Mouse (Mus musculus): ENCODE data around the gene Zfp334. TPM values are rescaled to one million over a fixed set of nuclear protein-coding genes. Genes with fewer than 3 reads are reported as not detected.

Gene Zfp334
- polyA plus RNA-seq, 1 experiment from 2014 or later = 3.6 TPM

DNA sequence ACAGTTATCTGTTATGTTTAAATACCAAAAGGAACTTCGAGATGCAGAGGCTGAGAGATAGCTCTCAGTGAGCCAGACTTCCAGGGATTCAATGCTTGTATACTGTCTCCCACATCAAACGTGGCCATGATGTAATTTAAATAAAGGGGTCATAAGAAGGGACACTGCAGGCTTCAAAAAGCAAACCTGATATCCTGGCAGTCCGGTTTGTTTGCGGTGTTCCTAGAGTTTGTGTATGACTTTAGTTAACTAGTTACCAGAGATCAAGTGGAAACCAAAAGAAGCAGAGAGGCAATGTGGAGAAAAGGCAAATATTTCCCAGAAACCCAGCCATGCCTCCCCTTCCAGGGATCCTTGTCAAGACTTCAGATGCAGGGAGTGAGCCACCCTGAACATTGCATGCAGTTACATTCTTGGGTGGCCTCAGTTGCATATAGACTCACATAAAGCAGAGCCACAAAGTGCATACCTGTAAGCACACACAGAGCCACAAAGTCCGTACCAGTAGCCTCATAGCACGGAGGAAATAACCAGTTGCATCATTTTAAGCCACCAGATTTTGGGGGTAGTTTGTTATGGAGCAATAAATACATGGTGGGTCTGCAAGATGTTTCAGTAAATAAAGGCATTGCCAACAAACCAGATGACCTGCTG, 1.4 kb upstream of the Zfp334 start:
- WGBS = 62% methylated on average over 6 of the region's 6 CpGs
- Histone ChIP-seq H3K4me2 (ENCODE audit: low read depth, low read length) (no peak overlapping the region), H3K9me3 (ENCODE audit: control insufficient read depth, low read length) (no peaks in the 10 kb centered on the region), H3K4me3 (ENCODE audit: low read length) (no peak overlapping the region), H3K9ac (ENCODE audit: low read depth, low read length) (no peak overlapping the region), H3K27me3 (replicated peaks; ENCODE audit: control insufficient read depth, insufficient read depth, low read length) (no peaks in the 10 kb centered on the region), H3K36me3 (ENCODE audit: control insufficient read depth, insufficient read depth, low read length) (peaks cover 3% of the 10 kb centered on the region; the same call in 1 of the 2 replicates), H3K4me1 (ENCODE audit: control insufficient read depth, insufficient read depth, low read length) (peaks cover 5% of the 10 kb centered on the region; the same call in 1 of the 2 replicates), H3K27ac (ENCODE audit: low read length) (no peak overlapping the region)
- no peak for ATAC-seq

DNA sequence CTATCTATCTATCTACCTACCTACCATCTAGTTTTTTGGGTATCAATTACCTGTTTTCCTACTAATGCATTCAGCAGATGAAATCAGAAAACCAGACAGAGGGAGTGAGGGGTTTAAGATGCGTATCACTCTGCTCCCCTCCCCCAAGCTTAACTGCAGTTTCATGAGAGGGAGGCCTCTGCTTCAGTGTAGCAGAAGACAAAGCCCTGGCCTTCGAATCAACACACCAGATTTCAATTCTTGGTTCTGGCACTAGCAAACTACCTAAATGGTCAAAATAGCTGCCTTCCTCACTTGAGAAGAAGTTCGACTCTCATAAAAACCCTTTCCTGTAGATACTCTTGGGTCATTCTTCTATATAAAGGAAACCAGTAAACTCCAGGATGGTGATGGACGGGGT, 689 bp downstream of the Zfp334 start:
- Histone ChIP-seq H3K9me3 (ENCODE audit: control insufficient read depth, low read length) (no peaks in the 10 kb centered on the region), H3K9ac (ENCODE audit: low read depth, low read length) (peak overlapping the region; percentile 92), H3K4me1 (ENCODE audit: control insufficient read depth, insufficient read depth, low read length) (peaks cover 5% of the 10 kb centered on the region; the same call in 1 of the 2 replicates), H3K4me2 (ENCODE audit: low read depth, low read length) (peak overlapping the region; percentile 63), H3K36me3 (ENCODE audit: control insufficient read depth, insufficient read depth, low read length) (peaks cover 8% of the 10 kb centered on the region), H3K4me3 (ENCODE audit: low read length) (peak overlapping the region; percentile 67), H3K27me3 (replicated peaks; ENCODE audit: control insufficient read depth, insufficient read depth, low read length) (no peaks in the 10 kb centered on the region), H3K27ac (ENCODE audit: low read length) (peak overlapping the region; percentile 80; the same call in 1 of the 2 replicates)
- 12% methylated on average over 4 of the region's 4 CpGs for WGBS
- no peak for ATAC-seq

DNA sequence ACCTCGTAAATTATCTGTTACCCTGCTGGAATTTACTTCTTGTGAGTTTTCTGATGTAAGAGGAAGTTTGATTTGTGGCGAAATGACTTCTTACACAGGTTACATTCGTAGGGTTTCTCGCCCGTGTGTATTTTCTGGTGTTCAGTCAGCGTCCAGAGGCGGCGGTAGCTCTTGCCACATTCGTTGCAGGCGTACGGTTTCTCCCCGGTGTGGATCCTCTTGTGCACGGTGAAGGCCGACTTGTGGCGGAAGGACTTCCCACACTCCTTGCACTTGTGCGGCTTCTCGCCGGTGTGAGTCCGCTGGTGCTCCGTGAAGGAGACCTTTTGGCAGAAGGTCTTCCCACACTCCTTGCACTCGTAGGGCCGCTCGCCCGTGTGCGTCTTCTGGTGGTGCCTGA, 8.0 kb downstream of the Zfp334 start:
- ATAC-seq = no peak
- WGBS = 96% methylated on average over 25 of the region's 25 CpGs
- Histone ChIP-seq H3K9me3 (ENCODE audit: control insufficient read depth, low read length) (no peaks in the 10 kb centered on the region; the same call in 1 of the 2 replicates), H3K27me3 (replicated peaks; ENCODE audit: control insufficient read depth, insufficient read depth, low read length) (no peaks in the 10 kb centered on the region), H3K4me1 (ENCODE audit: control insufficient read depth, insufficient read depth, low read length) (no peaks in the 10 kb centered on the region), H3K36me3 (ENCODE audit: control insufficient read depth, insufficient read depth, low read length) (peaks cover 40% of the 10 kb centered on the region), H3K27ac (ENCODE audit: low read length) (no peak overlapping the region), H3K4me3 (ENCODE audit: low read length) (no peak overlapping the region), H3K4me2 (ENCODE audit: low read depth, low read length) (no peak overlapping the region), H3K9ac (ENCODE audit: low read depth, low read length) (no peak overlapping the region)

DNA sequence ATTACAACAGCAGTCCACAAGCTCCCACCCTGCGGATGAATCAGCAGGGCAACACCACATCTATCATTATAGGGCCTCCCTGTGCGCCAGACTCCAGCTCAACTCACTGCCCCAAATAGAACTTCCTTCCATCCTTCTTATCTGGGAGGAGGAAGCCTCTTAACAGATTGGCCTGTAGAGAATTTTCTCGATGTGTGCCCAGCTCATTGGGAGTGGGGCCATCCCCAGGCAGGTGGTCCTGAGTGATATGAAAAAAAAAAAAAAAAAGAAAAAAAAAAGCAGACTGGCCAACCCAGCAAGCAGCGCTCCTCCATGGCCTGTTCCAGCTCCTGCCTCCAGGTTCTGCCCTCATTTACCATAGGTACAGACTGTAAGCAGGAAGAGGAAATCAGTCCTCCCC, 12.1 kb downstream of the Zfp334 start:
- Histone ChIP-seq H3K27ac (ENCODE audit: low read length) (no peak overlapping the region), H3K4me2 (ENCODE audit: low read depth, low read length) (no peak overlapping the region), H3K9me3 (ENCODE audit: control insufficient read depth, low read length) (no peaks in the 10 kb centered on the region; the same call in 1 of the 2 replicates), H3K4me3 (ENCODE audit: low read length) (no peak overlapping the region), H3K4me1 (ENCODE audit: control insufficient read depth, insufficient read depth, low read length) (no peaks in the 10 kb centered on the region), H3K27me3 (replicated peaks; ENCODE audit: control insufficient read depth, insufficient read depth, low read length) (no peaks in the 10 kb centered on the region), H3K36me3 (ENCODE audit: control insufficient read depth, insufficient read depth, low read length) (peaks cover 21% of the 10 kb centered on the region), H3K9ac (ENCODE audit: low read depth, low read length) (no peak overlapping the region)
- no peak for ATAC-seq
- WGBS = 75% methylated on average over 4 of the region's 4 CpGs

DNA sequence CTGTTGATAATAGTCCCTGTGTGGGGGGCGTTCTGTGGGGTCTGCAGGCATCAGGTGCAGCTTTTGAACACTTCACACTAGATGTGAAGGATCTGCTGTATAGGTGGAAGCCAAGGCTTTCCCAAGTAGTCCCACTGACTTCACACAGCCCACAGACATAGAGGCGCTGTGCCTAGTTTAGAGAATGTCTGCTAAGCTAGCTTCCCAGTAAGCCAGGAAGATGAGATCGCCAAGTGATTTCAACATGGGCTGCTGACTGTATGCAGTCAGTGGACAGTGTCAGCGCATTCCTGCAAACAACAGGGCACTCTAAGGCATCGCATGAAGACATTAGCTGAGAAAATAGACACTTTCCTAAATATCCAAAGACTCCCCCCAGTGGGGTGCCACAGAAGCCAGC, 12.6 kb downstream of the Zfp334 start:
- no peaks in the 10 kb centered on the region for H3K4me1 ChIP-seq (ENCODE audit: control insufficient read depth, insufficient read depth, low read length)
- 91% methylated on average over 5 of the region's 5 CpGs for WGBS
- no peak for ATAC-seq
- peaks cover 15% of the 10 kb centered on the region for H3K36me3 ChIP-seq (ENCODE audit: control insufficient read depth, insufficient read depth, low read length)
- no peak overlapping the region for H3K9ac ChIP-seq (ENCODE audit: low read depth, low read length)
- H3K27me3 ChIP-seq (replicated peaks; ENCODE audit: control insufficient read depth, insufficient read depth, low read length) = no peaks in the 10 kb centered on the region
- H3K9me3 ChIP-seq (ENCODE audit: control insufficient read depth, low read length) = no peaks in the 10 kb centered on the region
- no peak overlapping the region for H3K4me2 ChIP-seq (ENCODE audit: low read depth, low read length)
- H3K27ac ChIP-seq (ENCODE audit: low read length) = no peak overlapping the region
- no peak overlapping the region for H3K4me3 ChIP-seq (ENCODE audit: low read length)

DNA sequence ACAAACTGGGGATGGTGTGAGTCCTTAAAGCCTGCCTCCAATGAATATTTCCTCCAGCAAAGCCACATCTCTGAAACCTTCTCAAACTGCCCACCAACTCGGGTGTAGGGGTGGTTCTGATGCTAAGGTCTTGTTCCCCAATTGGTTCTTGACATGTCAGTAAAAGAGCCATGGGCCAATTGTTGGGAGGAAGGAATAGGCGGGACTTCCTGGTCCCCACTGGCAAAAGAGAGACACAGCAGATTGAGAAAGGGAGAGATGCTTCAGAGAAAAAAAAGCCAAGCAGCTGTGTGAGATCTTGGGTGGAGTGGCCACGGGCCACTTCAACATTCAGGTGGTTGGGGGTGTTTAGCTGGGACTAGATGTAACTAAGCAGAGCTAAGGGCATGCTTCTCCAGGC, 17.0 kb downstream of the Zfp334 start:
- Histone ChIP-seq H3K4me3 (ENCODE audit: low read length) (no peak overlapping the region), H3K27me3 (replicated peaks; ENCODE audit: control insufficient read depth, insufficient read depth, low read length) (0 out of 2 replicates have a peak, but pooled peaks cover 9% of the 10 kb centered on the region), H3K27ac (ENCODE audit: low read length) (no peak overlapping the region), H3K9ac (ENCODE audit: low read depth, low read length) (no peak overlapping the region), H3K4me2 (ENCODE audit: low read depth, low read length) (no peak overlapping the region), H3K4me1 (ENCODE audit: control insufficient read depth, insufficient read depth, low read length) (peaks cover 13% of the 10 kb centered on the region), H3K9me3 (ENCODE audit: control insufficient read depth, low read length) (no peaks in the 10 kb centered on the region), H3K36me3 (ENCODE audit: control insufficient read depth, insufficient read depth, low read length) (no peaks in the 10 kb centered on the region; the same call in 1 of the 2 replicates)
- 18% methylated on average over 3 of the region's 3 CpGs for WGBS
- no peak for ATAC-seq

DNA sequence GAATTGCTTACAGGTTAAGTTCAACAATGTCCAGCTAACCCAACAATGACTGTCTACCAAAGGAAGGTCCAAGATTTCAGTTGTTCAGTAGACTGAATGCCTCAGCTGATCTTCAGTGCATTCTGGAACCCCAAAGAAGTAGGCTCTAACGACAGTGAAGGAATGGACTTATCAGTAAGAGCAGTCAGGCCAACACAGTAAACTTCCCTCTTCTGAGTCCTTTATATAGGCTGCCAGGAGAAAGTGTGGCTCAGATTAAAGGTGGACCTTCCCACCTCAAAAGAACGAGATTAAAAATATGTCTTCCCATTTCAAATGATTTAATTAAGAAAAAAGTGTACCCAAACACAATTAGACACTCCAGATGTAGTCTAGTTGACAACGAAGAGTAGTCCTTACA, 17.7 kb downstream of the Zfp334 start:
- 76% methylated on average over 3 of the region's 3 CpGs for WGBS
- no peaks in the 10 kb centered on the region for H3K9me3 ChIP-seq (ENCODE audit: control insufficient read depth, low read length)
- H3K36me3 ChIP-seq (ENCODE audit: control insufficient read depth, insufficient read depth, low read length) = no peaks in the 10 kb centered on the region; the same call in 1 of the 2 replicates
- H3K27ac ChIP-seq (ENCODE audit: low read length) = no peak overlapping the region
- no peak overlapping the region for H3K9ac ChIP-seq (ENCODE audit: low read depth, low read length)
- no peak overlapping the region for H3K4me2 ChIP-seq (ENCODE audit: low read depth, low read length)
- 0 out of 2 replicates have a peak, but pooled peaks cover 9% of the 10 kb centered on the region for H3K27me3 ChIP-seq (replicated peaks; ENCODE audit: control insufficient read depth, insufficient read depth, low read length)
- no peak for ATAC-seq
- peaks cover 13% of the 10 kb centered on the region for H3K4me1 ChIP-seq (ENCODE audit: control insufficient read depth, insufficient read depth, low read length)
- no peak overlapping the region for H3K4me3 ChIP-seq (ENCODE audit: low read length)

DNA sequence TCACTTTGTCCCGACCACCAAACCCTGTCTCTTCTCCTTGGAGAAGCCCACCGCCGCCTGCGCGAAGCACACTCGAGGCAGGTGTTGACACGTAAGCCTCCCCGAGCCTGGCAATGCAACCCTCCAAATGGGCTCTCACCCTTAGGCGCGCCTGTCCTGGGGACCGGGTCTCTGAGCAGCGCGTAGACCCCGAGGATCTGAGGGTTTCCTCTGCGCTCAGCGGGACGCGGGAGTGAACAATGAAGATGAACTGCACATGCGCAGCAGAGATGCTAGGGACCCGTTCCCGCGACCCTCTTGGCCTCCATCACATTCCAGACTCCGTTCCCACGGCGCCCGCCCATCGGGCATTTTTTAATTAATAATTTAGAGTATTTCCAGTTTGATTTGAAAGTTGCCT, 19.6 kb downstream of the Zfp334 start, which contains the start of gene Zfp663:
Gene Zfp663, minus strand, starts transcription at position 234 of the 400 bp plus-strand sequence.
- Histone ChIP-seq H3K27ac (ENCODE audit: low read length) (no peak within 1 kb of the TSS), H3K4me1 (ENCODE audit: control insufficient read depth, insufficient read depth, low read length) (peaks cover 13% of the 10 kb centered on the region), H3K36me3 (ENCODE audit: control insufficient read depth, insufficient read depth, low read length) (no peaks in the 10 kb centered on the region), H3K9me3 (ENCODE audit: control insufficient read depth, low read length) (no peaks in the 10 kb centered on the region), H3K9ac (ENCODE audit: low read depth, low read length) (no peak within 1 kb of the TSS; the same call in 1 of the 2 replicates), H3K27me3 (replicated peaks; ENCODE audit: control insufficient read depth, insufficient read depth, low read length) (peaks cover 9% of the 10 kb centered on the region; the same call in 1 of the 2 replicates), H3K4me3 (ENCODE audit: low read length) (peak within 1 kb of the TSS; percentile 24), H3K4me2 (ENCODE audit: low read depth, low read length) (peak within 1 kb of the TSS; percentile 50)
- WGBS = under 1% methylated on average over 27 of the region's 27 CpGs
- ATAC-seq = no peak

DNA sequence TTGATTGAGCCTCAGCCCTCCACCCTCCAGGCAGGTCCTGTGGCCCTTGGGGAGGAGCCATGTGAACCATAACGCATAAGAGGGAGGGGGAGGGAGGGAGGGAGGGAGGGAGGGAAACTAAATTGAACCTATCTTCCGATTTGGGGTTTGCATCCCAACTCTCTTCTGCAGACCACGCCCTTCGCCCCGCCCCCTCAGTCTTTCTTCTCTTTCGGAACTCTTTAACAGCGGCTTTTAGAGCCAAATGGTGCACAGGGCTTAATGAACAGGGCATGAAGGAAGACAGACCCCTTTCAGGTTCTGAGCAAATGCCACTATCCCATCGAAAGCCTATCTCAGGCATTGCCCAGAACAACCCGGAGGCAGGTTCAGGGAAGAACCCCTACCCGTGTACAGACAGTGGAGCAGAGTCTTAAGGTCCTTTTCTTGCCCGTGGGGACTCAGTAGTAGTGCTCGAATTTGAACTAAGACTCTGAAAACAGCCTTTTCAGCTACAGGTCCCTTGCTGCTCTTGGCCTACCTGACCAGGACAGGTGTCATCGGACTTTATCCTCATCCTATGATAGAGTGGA, 20.1 kb downstream of the Zfp334 start:
- Histone ChIP-seq H3K4me1 (ENCODE audit: control insufficient read depth, insufficient read depth, low read length) (peaks cover 13% of the 10 kb centered on the region), H3K9me3 (ENCODE audit: control insufficient read depth, low read length) (no peaks in the 10 kb centered on the region), H3K9ac (ENCODE audit: low read depth, low read length) (no peak overlapping the region; the same call in 1 of the 2 replicates), H3K27me3 (replicated peaks; ENCODE audit: control insufficient read depth, insufficient read depth, low read length) (peaks cover 9% of the 10 kb centered on the region; the same call in 1 of the 2 replicates), H3K4me3 (ENCODE audit: low read length) (peak overlapping the region; percentile 24), H3K4me2 (ENCODE audit: low read depth, low read length) (peak overlapping the region; percentile 50), H3K36me3 (ENCODE audit: control insufficient read depth, insufficient read depth, low read length) (no peaks in the 10 kb centered on the region), H3K27ac (ENCODE audit: low read length) (no peak overlapping the region)
- WGBS = 4% methylated on average over 13 of the region's 13 CpGs
- ATAC-seq = no peak

Data from intestine, embryonic 16.5 days (tissue).